Mouse (Mus musculus) limb, embryonic 11.5 days (tissue): ENCODE data around the gene Vash1. TPM values are rescaled to one million over a fixed set of nuclear protein-coding genes. Genes with fewer than 3 reads are reported as not detected.

Experiments used
- ATAC-seq: fragments of 200-750 bp; cut with Nextera tagmentation; 2 replicates; pipeline ENCODE4 v1.8.0; 2017; ENCODE audit warnings: low read depth; ENCODE audit not compliant: insufficient number of reproducible peaks, low FRiP score, low TSS enrichment
- DNase-seq: peaks from one replicate; pipeline ENCODE4 v3.0.0-alpha.2; 2015; ENCODE audit warnings: low spot score
- H3K27ac ChIP-seq: fragments of 300-500 bp; sonication (generic); replicated peaks from 2 replicates; pipeline ENCODE4 v1.5.1; 2014; ENCODE audit warnings: low read depth, mild to moderate bottlenecking, low read length
- H3K27me3 ChIP-seq: fragments of 300-500 bp; sonication (generic); 2 replicates; pipeline ENCODE4 v1.6.1; 2014; ENCODE audit warnings: mild to moderate bottlenecking, low read length, mixed read lengths; ENCODE audit not compliant: control insufficient read depth, insufficient read depth
- H3K36me3 ChIP-seq: fragments of 300-500 bp; sonication (generic); 2 replicates; pipeline ENCODE4 v1.6.1; 2014; ENCODE audit warnings: mild to moderate bottlenecking, low read length, moderate library complexity, mixed read lengths; ENCODE audit not compliant: control insufficient read depth, insufficient read depth
- H3K4me1 ChIP-seq: fragments of 300-500 bp; sonication (generic); 2 replicates; pipeline ENCODE4 v1.6.1; 2014; ENCODE audit warnings: low read length, mixed read lengths; ENCODE audit not compliant: control insufficient read depth, insufficient read depth
- H3K4me2 ChIP-seq: fragments of 300-500 bp; sonication (generic); 2 replicates; pipeline ENCODE4 v1.6.1; 2014; ENCODE audit warnings: low read depth, mild to moderate bottlenecking, moderate library complexity; ENCODE audit not compliant: severe bottlenecking
- H3K4me3 ChIP-seq: fragments of 300-500 bp; sonication (generic); 2 replicates; pipeline ENCODE4 v1.5.1; 2014; ENCODE audit warnings: low read depth, low read length
- H3K9ac ChIP-seq: fragments of 300-500 bp; sonication (generic); 2 replicates; pipeline ENCODE4 v1.6.1; 2014; ENCODE audit warnings: mild to moderate bottlenecking, low read length
- H3K9me3 ChIP-seq: fragments of 300-500 bp; sonication (generic); 2 replicates; pipeline ENCODE4 v1.6.1; 2016; ENCODE audit warnings: low read length; ENCODE audit not compliant: control insufficient read depth
- WGBS: fragments of 180-500 bp; shearing (Covaris S2); extraction: QIAGEN DNeasy Blood & Tissue Kit; methylation state at CpG from one replicate; pipeline ENCODE4 v1.1.7; 2014; 5-methylcytosine and 5-hydroxymethylcytosine counted together
- polyA plus RNA-seq: library from polyadenylated mRNA; unstranded; fragments of >200 nt; fragmentation: Nextera tagmentation; extraction: Ambion mirVana; gene quantifications from 2 replicates; pipeline ENCODE4 v1.2.1, GENCODE M21; 2014

Gene Vash1
- polyA plus RNA-seq, 1 experiment from 2014 or later: 11.9 TPM

GRCm38 (mm10) chr12:86679546-86679930 lies 1.0 kb downstream of the Vash1 start:
- no peak for ATAC-seq

GRCm38 (mm10) chr12:86679991-86680491 lies 1.5 kb downstream of the Vash1 start:
- Histone ChIP-seq H3K36me3 (no peaks in the 10 kb centered on the region), H3K4me3 (peak overlapping the region; percentile 62), H3K9me3 (no peaks in the 10 kb centered on the region), H3K27me3 (no peaks in the 10 kb centered on the region), H3K4me1 (peaks cover 7% of the 10 kb centered on the region; the same call in 1 of the 2 replicates), H3K9ac (peak overlapping the region; percentile 86; the same call in 1 of the 2 replicates), H3K4me2 (peak overlapping the region; percentile 93), H3K27ac (no peak overlapping the region)
- DNase-seq: no peak
- WGBS: 28% methylated on average over 12 of the region's 12 CpGs
- no peak for ATAC-seq

More at GRCm38 (mm10) chr12:86679546-86679930, 1.0 kb downstream of the Vash1 start:
- H3K9me3 ChIP-seq: no peaks in the 10 kb centered on the region
- H3K27ac ChIP-seq: peak overlapping the region; percentile 58; the same call in 1 of the 2 replicates
- peak overlapping the region; percentile 93 for H3K4me2 ChIP-seq
- no peaks in the 10 kb centered on the region for H3K27me3 ChIP-seq
- H3K4me3 ChIP-seq: peak overlapping the region; percentile 62
- peak overlapping the region; percentile 86 for H3K9ac ChIP-seq
- peak; percentile 44 for DNase-seq
- H3K4me1 ChIP-seq: peaks cover 7% of the 10 kb centered on the region; the same call in 1 of the 2 replicates
- WGBS: 3% methylated on average over 9 of the region's 9 CpGs
- H3K36me3 ChIP-seq: no peaks in the 10 kb centered on the region

- DNase-seq (no peak), ATAC-seq (no peak)
- Histone ChIP-seq H3K4me2 (peak overlapping the region; percentile 93), H3K9ac (peak overlapping the region; percentile 37), H3K4me1 (peaks cover 7% of the 10 kb centered on the region; the same call in 1 of the 2 replicates), H3K4me3 (peak overlapping the region; percentile 62), H3K27me3 (no peaks in the 10 kb centered on the region), H3K27ac (no peak overlapping the region), H3K36me3 (no peaks in the 10 kb centered on the region), H3K9me3 (no peaks in the 10 kb centered on the region)
- WGBS: 62% methylated on average over 11 of the region's 11 CpGs
Observed at GRCm38 (mm10) chr12:86680591-86681193, 2.2 kb downstream of the Vash1 start.

GRCm38 (mm10) chr12:86681626-86682025 lies 3.1 kb downstream of the Vash1 start:
- no peaks in the 10 kb centered on the region for H3K36me3 ChIP-seq
- H3K9ac ChIP-seq: no peak overlapping the region
- no peak overlapping the region; the same call in 1 of the 2 replicates for H3K4me3 ChIP-seq
- no peaks in the 10 kb centered on the region for H3K9me3 ChIP-seq
- H3K4me2 ChIP-seq: no peak overlapping the region
- DNase-seq (no peak), ATAC-seq (no peak)
- no peak overlapping the region for H3K27ac ChIP-seq
- H3K27me3 ChIP-seq: no peaks in the 10 kb centered on the region
- 89% methylated on average over 9 of the region's 9 CpGs for whole genome bisulfite sequencing
- H3K4me1 ChIP-seq: peaks cover 7% of the 10 kb centered on the region; the same call in 1 of the 2 replicates

- no peaks in the 10 kb centered on the region for H3K36me3 ChIP-seq
- no peaks in the 10 kb centered on the region for H3K27me3 ChIP-seq
- 84% methylated on average over 8 of the region's 8 CpGs for WGBS
- H3K4me2 ChIP-seq: no peak overlapping the region
- no peak overlapping the region for H3K4me3 ChIP-seq
- ATAC-seq (no peak), DNase-seq (no peak)
- no peaks in the 10 kb centered on the region for H3K9me3 ChIP-seq
- no peak overlapping the region for H3K27ac ChIP-seq
- H3K9ac ChIP-seq: no peak overlapping the region
- H3K4me1 ChIP-seq: peaks cover 7% of the 10 kb centered on the region; the same call in 1 of the 2 replicates
Observed at GRCm38 (mm10) chr12:86682178-86682577, 3.7 kb downstream of the Vash1 start.

GRCm38 (mm10) chr12:86683698-86684097 lies 5.2 kb downstream of the Vash1 start:
- no peak for DNase-seq
- Histone ChIP-seq H3K9ac (no peak overlapping the region), H3K4me1 (peaks cover 7% of the 10 kb centered on the region; the same call in 1 of the 2 replicates), H3K36me3 (no peaks in the 10 kb centered on the region), H3K4me3 (no peak overlapping the region), H3K27me3 (no peaks in the 10 kb centered on the region), H3K27ac (no peak overlapping the region), H3K4me2 (no peak overlapping the region), H3K9me3 (no peaks in the 10 kb centered on the region)
- ATAC-seq: no peak
- 81% methylated on average over 7 of the region's 7 CpGs for WGBS

- Histone ChIP-seq H3K27me3 (no peaks in the 10 kb centered on the region), H3K9ac (no peak overlapping the region; the same call in 1 of the 2 replicates), H3K4me3 (no peak overlapping the region), H3K27ac (no peak overlapping the region), H3K4me2 (no peak overlapping the region), H3K4me1 (0 out of 2 replicates have a peak, but pooled peaks cover 2% of the 10 kb centered on the region), H3K36me3 (no peaks in the 10 kb centered on the region; the same call in 1 of the 2 replicates), H3K9me3 (no peaks in the 10 kb centered on the region)
- WGBS: 86% methylated on average over 9 of the region's 9 CpGs
- ATAC-seq (no peak), DNase-seq (no peak)
Observed at GRCm38 (mm10) chr12:86685275-86685674, 6.8 kb downstream of the Vash1 start.

- ATAC-seq (no peak), DNase-seq (no peak)
- WGBS: 56% methylated on average over 13 of the region's 13 CpGs
- H3K4me2 ChIP-seq: no peak overlapping the region
- H3K27me3 ChIP-seq: no peaks in the 10 kb centered on the region
- H3K36me3 ChIP-seq: no peaks in the 10 kb centered on the region; the same call in 1 of the 2 replicates
- no peaks in the 10 kb centered on the region for H3K4me1 ChIP-seq
- H3K27ac ChIP-seq: no peak overlapping the region
- H3K4me3 ChIP-seq: no peak overlapping the region
- H3K9ac ChIP-seq: no peak overlapping the region
- H3K9me3 ChIP-seq: no peaks in the 10 kb centered on the region
Observed at GRCm38 (mm10) chr12:86686551-86687330, 8.2 kb downstream of the Vash1 start.
